Mouse (Mus musculus) megakaryocyte, embryonic 14.5 days (primary cell): ENCODE data around the gene Dqx1. TPM values are rescaled to one million over a fixed set of nuclear protein-coding genes. Genes with fewer than 3 reads are reported as not detected.

Experiments used
- H3K27me3 ChIP-seq: replicated peaks from 2 replicates; pipeline ENCODE3; 2012; ENCODE audit warnings: inconsistent platforms
- H3K36me3 ChIP-seq: replicated peaks from 2 replicates; pipeline ENCODE3; 2012; ENCODE audit warnings: low read length, inconsistent platforms, mixed read lengths
- H3K4me1 ChIP-seq: 2 replicates; pipeline ENCODE4 v1.6.1; 2012; ENCODE audit warnings: inconsistent platforms
- H3K4me3 ChIP-seq: replicated peaks from 2 replicates; pipeline ENCODE3; 2012; ENCODE audit warnings: moderate library complexity, mild to moderate bottlenecking, inconsistent platforms
- H3K9me3 ChIP-seq: 2 replicates; pipeline ENCODE4 v1.6.1; 2012; ENCODE audit warnings: inconsistent platforms
- FLI1 ChIP-seq: IDR thresholded peaks from 2 replicates; pipeline ENCODE4 v1.6.1; 2012; ENCODE audit warnings: low read length, inconsistent platforms, mixed read lengths
- GATA1 ChIP-seq: IDR thresholded peaks from 3 replicates; pipeline ENCODE4 v1.6.1; 2012; ENCODE audit warnings: mixed read lengths, low read length, inconsistent platforms, borderline replicate concordance
- polyA plus RNA-seq: library from polyadenylated mRNA; stranded (reverse); fragments of >175 nt; gene quantifications from 2 replicates; pipeline ENCODE4 v1.2.3, GENCODE M21; 2012; ENCODE audit warnings: low replicate concordance; ENCODE audit not compliant: insufficient read depth

Dqx1 gene
- polyA plus RNA-seq, 1 experiment: 0.22 TPM

GRCm38 (mm10) chr6:83101688-83102556, 44.3 kb downstream of the Dqx1 start:
- H3K4me3 ChIP-seq: peak overlapping the region; percentile 99
- H3K27me3 ChIP-seq: peaks cover 1% of the 10 kb centered on the region
- H3K9me3 ChIP-seq: no peaks in the 10 kb centered on the region
- H3K4me1 ChIP-seq: peaks cover 34% of the 10 kb centered on the region
- H3K36me3 ChIP-seq: peaks cover 33% of the 10 kb centered on the region
- TF ChIP-seq GATA1 (no peak), FLI1 (no peak)

- TF ChIP-seq FLI1 (no peak), GATA1 (no peak)
- peak overlapping the region; percentile 69 for H3K4me3 ChIP-seq
- H3K9me3 ChIP-seq: no peaks in the 10 kb centered on the region
- H3K27me3 ChIP-seq: no peaks in the 10 kb centered on the region
- H3K4me1 ChIP-seq: peaks cover 46% of the 10 kb centered on the region
- peaks cover 41% of the 10 kb centered on the region for H3K36me3 ChIP-seq
Observed at GRCm38 (mm10) chr6:83103130-83103650, 45.5 kb downstream of the Dqx1 start.

GRCm38 (mm10) chr6:83104158-83104557, 46.5 kb downstream of the Dqx1 start:
- Histone ChIP-seq H3K27me3 (no peaks in the 10 kb centered on the region), H3K4me1 (peaks cover 52% of the 10 kb centered on the region), H3K4me3 (no peak overlapping the region), H3K9me3 (no peaks in the 10 kb centered on the region), H3K36me3 (peaks cover 41% of the 10 kb centered on the region)
- TF ChIP-seq FLI1: no peak
- TF ChIP-seq GATA1: no peak

- TF ChIP-seq GATA1 (no peak), FLI1 (no peak)
- no peaks in the 10 kb centered on the region for H3K27me3 ChIP-seq
- H3K4me3 ChIP-seq: peak overlapping the region; percentile 100
- peaks cover 62% of the 10 kb centered on the region for H3K4me1 ChIP-seq
- H3K9me3 ChIP-seq: no peaks in the 10 kb centered on the region
- peaks cover 63% of the 10 kb centered on the region for H3K36me3 ChIP-seq
Observed at GRCm38 (mm10) chr6:83107566-83108400, 50.1 kb downstream of the Dqx1 start.

GRCm38 (mm10) chr6:83108762-83109668, 51.4 kb downstream of the Dqx1 start, which contains the start of gene Mrpl53:
Mrpl53 (plus strand) TSS chr6:83109040.
- TF ChIP-seq FLI1: peak; percentile 50; the same call in 1 of the 2 replicates
- TF ChIP-seq GATA1: no peak
- H3K36me3 ChIP-seq: peaks cover 52% of the 10 kb centered on the region
- H3K4me3 ChIP-seq: peak within 1 kb of the TSS; percentile 100
- H3K27me3 ChIP-seq: no peaks in the 10 kb centered on the region
- H3K4me1 ChIP-seq: peaks cover 61% of the 10 kb centered on the region
- H3K9me3 ChIP-seq: no peaks in the 10 kb centered on the region

- peaks cover 35% of the 10 kb centered on the region for H3K36me3 ChIP-seq
- H3K9me3 ChIP-seq: no peaks in the 10 kb centered on the region
- no peak overlapping the region for H3K4me3 ChIP-seq
- TF ChIP-seq GATA1 (no peak), FLI1 (no peak)
- H3K4me1 ChIP-seq: peaks cover 80% of the 10 kb centered on the region
- H3K27me3 ChIP-seq: no peaks in the 10 kb centered on the region
Observed at GRCm38 (mm10) chr6:83111510-83112136, 54.0 kb downstream of the Dqx1 start.

- Histone ChIP-seq H3K36me3 (peaks cover 59% of the 10 kb centered on the region), H3K27me3 (no peaks in the 10 kb centered on the region), H3K9me3 (no peaks in the 10 kb centered on the region), H3K4me3 (peak within 1 kb of the TSS; percentile 97), H3K4me1 (peaks cover 86% of the 10 kb centered on the region)
- peak; percentile 72; the same call in 1 of the 2 replicates for TF ChIP-seq FLI1
- TF ChIP-seq GATA1: no peak
Observed at GRCm38 (mm10) chr6:83115011-83115671, 57.5 kb downstream of the Dqx1 start, which contains the start of gene Mogs. Mogs (plus strand) TSS chr6:83115496.

- Histone ChIP-seq H3K9me3 (no peaks in the 10 kb centered on the region), H3K36me3 (peaks cover 52% of the 10 kb centered on the region), H3K4me1 (peaks cover 86% of the 10 kb centered on the region), H3K4me3 (peak overlapping the region; percentile 97), H3K27me3 (no peaks in the 10 kb centered on the region)
- TF ChIP-seq FLI1 (no peak), GATA1 (no peak)
Observed at GRCm38 (mm10) chr6:83115682-83116372, 58.2 kb downstream of the Dqx1 start.
